Mouse (Mus musculus) hindbrain, embryonic 15.5 days (tissue): ENCODE results near the gene Atp5g2. TPM values are rescaled to one million over a fixed set of nuclear protein-coding genes. Genes with fewer than 3 reads are reported as not detected.

ENCODE experiments used
- ATAC-seq: fragments of 200-750 bp; cut with Nextera tagmentation; 2 replicates; pipeline ENCODE4 v1.8.0; 2017; ENCODE audit warnings: low read depth, moderate number of reproducible peaks, moderate TSS enrichment; ENCODE audit not compliant: low FRiP score
- H3K27ac ChIP-seq: fragments of 300-500 bp; sonication (generic); replicated peaks from 2 replicates; pipeline ENCODE4 v1.5.1; 2015; ENCODE audit warnings: mild to moderate bottlenecking, inconsistent platforms
- H3K27me3 ChIP-seq: fragments of 300-500 bp; sonication (generic); 2 replicates; pipeline ENCODE4 v1.6.1; 2015; ENCODE audit warnings: control low read depth, inconsistent platforms
- H3K36me3 ChIP-seq: fragments of 300-500 bp; sonication (generic); 2 replicates; pipeline ENCODE4 v1.6.1; 2015; ENCODE audit warnings: control low read depth, inconsistent platforms
- H3K4me1 ChIP-seq: fragments of 300-500 bp; sonication (generic); replicated peaks from 2 replicates; pipeline ENCODE4 v1.6.1; 2015; ENCODE audit warnings: control low read depth, inconsistent platforms
- H3K4me2 ChIP-seq: fragments of 300-500 bp; sonication (generic); 2 replicates; pipeline ENCODE4 v1.6.1; 2015; ENCODE audit warnings: moderate library complexity, mild to moderate bottlenecking, inconsistent platforms
- H3K4me3 ChIP-seq: fragments of 300-500 bp; sonication (generic); 2 replicates; pipeline ENCODE4 v1.5.1; 2015; ENCODE audit warnings: mild to moderate bottlenecking, inconsistent platforms
- H3K9ac ChIP-seq: fragments of 300-500 bp; sonication (generic); 2 replicates; pipeline ENCODE4 v1.6.1; 2015; ENCODE audit warnings: inconsistent platforms
- H3K9me3 ChIP-seq: fragments of 300-500 bp; sonication (generic); 2 replicates; pipeline ENCODE4 v1.6.1; 2016; ENCODE audit warnings: control low read depth, inconsistent platforms
- WGBS: fragments of 180-500 bp; shearing (Covaris S2); methylation state at CpG from one replicate; pipeline ENCODE4 v1.1.7; 2015; 5-methylcytosine and 5-hydroxymethylcytosine counted together
- polyA plus RNA-seq: library from polyadenylated mRNA; unstranded; fragments of >200 nt; fragmentation: Nextera tagmentation; extraction: Ambion mirVana; gene quantifications from 2 replicates; pipeline ENCODE4 v1.2.1, GENCODE M21; 2015

Gene Atp5g2
- 44.4 and 51.0 TPM in 2 replicates for polyA plus RNA-seq

- ATAC-seq = no peak
- Histone ChIP-seq H3K36me3 (0 out of 2 replicates have a peak, but pooled peaks cover 2% of the 10 kb centered on the region), H3K27me3 (no peaks in the 10 kb centered on the region), H3K9me3 (no peaks in the 10 kb centered on the region), H3K4me3 (peak within 1 kb of the TSS; percentile 45), H3K4me1 (peaks cover 38% of the 10 kb centered on the region), H3K4me2 (peak within 1 kb of the TSS; percentile 74), H3K9ac (peak within 1 kb of the TSS; percentile 59), H3K27ac (peak within 1 kb of the TSS; percentile 98)
- WGBS = 3% methylated on average over 37 of the region's 37 CpGs
Observed at GRCm38 (mm10) chr15:102672215-102673071, at the start of gene Atp5g2. Gene Atp5g2, minus strand, starts transcription at chr15:102672352.

GRCm38 (mm10) chr15:102721016-102721898 lies 49.1 kb upstream of the Atp5g2 start:
- Histone ChIP-seq H3K4me1 (peaks cover 17% of the 10 kb centered on the region), H3K9ac (peak overlapping the region; percentile 41), H3K4me2 (peak overlapping the region; percentile 63), H3K27me3 (no peaks in the 10 kb centered on the region), H3K9me3 (no peaks in the 10 kb centered on the region), H3K4me3 (peak overlapping the region; percentile 59), H3K27ac (0 out of 2 replicates have a peak overlapping the region, but pooled peaks have one; percentile 14), H3K36me3 (peaks cover 19% of the 10 kb centered on the region)
- ATAC-seq = no peak; the same call in 1 of the 2 replicates
- 21% methylated on average over 14 of the region's 14 CpGs for WGBS

- Histone ChIP-seq H3K9ac (no peak overlapping the region), H3K27me3 (no peaks in the 10 kb centered on the region), H3K4me3 (no peak overlapping the region), H3K4me2 (no peak overlapping the region), H3K27ac (no peak overlapping the region), H3K36me3 (peaks cover 69% of the 10 kb centered on the region), H3K4me1 (peaks cover 6% of the 10 kb centered on the region), H3K9me3 (no peaks in the 10 kb centered on the region)
- WGBS = 68% methylated on average over 12 of the region's 12 CpGs
- ATAC-seq = no peak
Observed at GRCm38 (mm10) chr15:102716132-102716531, 44.0 kb upstream of the Atp5g2 start.

GRCm38 (mm10) chr15:102707736-102708269 lies 35.7 kb upstream of the Atp5g2 start:
- Histone ChIP-seq H3K27me3 (no peaks in the 10 kb centered on the region), H3K4me3 (no peak overlapping the region), H3K4me1 (peaks cover 30% of the 10 kb centered on the region), H3K9me3 (no peaks in the 10 kb centered on the region), H3K27ac (peak overlapping the region; percentile 73), H3K9ac (no peak overlapping the region), H3K36me3 (peaks cover 47% of the 10 kb centered on the region), H3K4me2 (no peak overlapping the region)
- 41% methylated on average over 6 of the region's 6 CpGs for WGBS
- peak; percentile 38; the same call in 1 of the 2 replicates for ATAC-seq

- peak; percentile 43; the same call in 1 of the 2 replicates for ATAC-seq
- Histone ChIP-seq H3K9ac (no peak overlapping the region), H3K27me3 (no peaks in the 10 kb centered on the region), H3K4me2 (no peak overlapping the region), H3K27ac (peak overlapping the region; percentile 75), H3K4me1 (peaks cover 30% of the 10 kb centered on the region), H3K36me3 (peaks cover 30% of the 10 kb centered on the region), H3K9me3 (no peaks in the 10 kb centered on the region), H3K4me3 (no peak overlapping the region)
- WGBS = 45% methylated on average over 7 of the region's 7 CpGs
Observed at GRCm38 (mm10) chr15:102705923-102706503, 33.9 kb upstream of the Atp5g2 start.

- Histone ChIP-seq H3K27me3 (no peaks in the 10 kb centered on the region), H3K27ac (peak overlapping the region; percentile 75), H3K4me2 (no peak overlapping the region), H3K9me3 (no peaks in the 10 kb centered on the region), H3K4me1 (peaks cover 30% of the 10 kb centered on the region), H3K9ac (no peak overlapping the region), H3K36me3 (peaks cover 23% of the 10 kb centered on the region), H3K4me3 (no peak overlapping the region)
- 31% methylated on average over 9 of the region's 9 CpGs for WGBS
- ATAC-seq = peak; percentile 55
Observed at GRCm38 (mm10) chr15:102705226-102705894, 33.2 kb upstream of the Atp5g2 start.

- peak; percentile 7; the same call in 1 of the 2 replicates for ATAC-seq
- H3K27me3 ChIP-seq = no peaks in the 10 kb centered on the region
- H3K27ac ChIP-seq = peak overlapping the region; percentile 75
- peaks cover 17% of the 10 kb centered on the region for H3K36me3 ChIP-seq
- H3K4me1 ChIP-seq = peaks cover 30% of the 10 kb centered on the region
- no peak overlapping the region for H3K4me2 ChIP-seq
- no peaks in the 10 kb centered on the region for H3K9me3 ChIP-seq
- H3K9ac ChIP-seq = no peak overlapping the region
- no peak overlapping the region for H3K4me3 ChIP-seq
- WGBS = 73% methylated on average over 5 of the region's 5 CpGs
Observed at GRCm38 (mm10) chr15:102704806-102705205, 32.7 kb upstream of the Atp5g2 start.

GRCm38 (mm10) chr15:102702972-102703371 lies 30.8 kb upstream of the Atp5g2 start:
- Histone ChIP-seq H3K9ac (no peak overlapping the region), H3K9me3 (no peaks in the 10 kb centered on the region), H3K4me1 (peaks cover 32% of the 10 kb centered on the region), H3K36me3 (no peaks in the 10 kb centered on the region), H3K4me3 (no peak overlapping the region), H3K4me2 (no peak overlapping the region), H3K27ac (no peak overlapping the region), H3K27me3 (peaks cover 7% of the 10 kb centered on the region)
- ATAC-seq = no peak
- WGBS = 87% methylated on average over 3 of the region's 3 CpGs

- H3K9me3 ChIP-seq = no peaks in the 10 kb centered on the region
- no peak overlapping the region for H3K27ac ChIP-seq
- H3K4me1 ChIP-seq = peaks cover 24% of the 10 kb centered on the region
- H3K4me3 ChIP-seq = no peak overlapping the region
- 0 out of 2 replicates have a peak, but pooled peaks have one; percentile 14 for ATAC-seq
- H3K36me3 ChIP-seq = no peaks in the 10 kb centered on the region
- 3% methylated on average over 11 of the region's 11 CpGs for WGBS
- H3K4me2 ChIP-seq = no peak overlapping the region
- peaks cover 44% of the 10 kb centered on the region for H3K27me3 ChIP-seq
- no peak overlapping the region for H3K9ac ChIP-seq
Observed at GRCm38 (mm10) chr15:102698193-102698592, 26.0 kb upstream of the Atp5g2 start.

GRCm38 (mm10) chr15:102696899-102697298 lies 24.7 kb upstream of the Atp5g2 start:
- Histone ChIP-seq H3K4me1 (peaks cover 35% of the 10 kb centered on the region), H3K4me3 (no peak overlapping the region), H3K9me3 (no peaks in the 10 kb centered on the region), H3K9ac (no peak overlapping the region), H3K27me3 (peaks cover 44% of the 10 kb centered on the region), H3K4me2 (no peak overlapping the region), H3K36me3 (no peaks in the 10 kb centered on the region), H3K27ac (no peak overlapping the region)
- no peak for ATAC-seq
- 53% methylated on average over 3 of the region's 3 CpGs for WGBS

- H3K27me3 ChIP-seq = peaks cover 47% of the 10 kb centered on the region
- peak; percentile 64 for ATAC-seq
- H3K4me3 ChIP-seq = peak overlapping the region; percentile 44
- peak overlapping the region; percentile 83 for H3K27ac ChIP-seq
- WGBS = under 1% methylated on average over 11 of the region's 11 CpGs
- H3K9ac ChIP-seq = no peak overlapping the region
- peak overlapping the region; percentile 75 for H3K4me2 ChIP-seq
- no peaks in the 10 kb centered on the region for H3K9me3 ChIP-seq
- no peaks in the 10 kb centered on the region for H3K36me3 ChIP-seq
- H3K4me1 ChIP-seq = peaks cover 36% of the 10 kb centered on the region
Observed at GRCm38 (mm10) chr15:102693600-102693999, 21.4 kb upstream of the Atp5g2 start.
